Mouse (Mus musculus): ENCODE measurements around the gene Vps13a. TPM values are rescaled to one million over a fixed set of nuclear protein-coding genes. Genes with fewer than 3 reads are reported as not detected.
"Not testable (repeated sequence)": the region's sequence is repeated elsewhere in the genome, so short reads cannot be mapped to it uniquely, and the experiment has no call there.

Gene Vps13a
- 10 to 100 TPM; 22.5 to 26.2 TPM for total RNA-seq (2021)
- long read RNA-seq, experiment 1, full-length matches to known transcripts = 1 of 4 reads
- long read RNA-seq, experiment 1, partial matches to known transcripts = 2 of 4 reads
- long read RNA-seq, experiment 1, other reads (novel, unspliced or antisense) = 1 of 4 reads
- long read RNA-seq, experiment 2 = 0 reads

DNA sequence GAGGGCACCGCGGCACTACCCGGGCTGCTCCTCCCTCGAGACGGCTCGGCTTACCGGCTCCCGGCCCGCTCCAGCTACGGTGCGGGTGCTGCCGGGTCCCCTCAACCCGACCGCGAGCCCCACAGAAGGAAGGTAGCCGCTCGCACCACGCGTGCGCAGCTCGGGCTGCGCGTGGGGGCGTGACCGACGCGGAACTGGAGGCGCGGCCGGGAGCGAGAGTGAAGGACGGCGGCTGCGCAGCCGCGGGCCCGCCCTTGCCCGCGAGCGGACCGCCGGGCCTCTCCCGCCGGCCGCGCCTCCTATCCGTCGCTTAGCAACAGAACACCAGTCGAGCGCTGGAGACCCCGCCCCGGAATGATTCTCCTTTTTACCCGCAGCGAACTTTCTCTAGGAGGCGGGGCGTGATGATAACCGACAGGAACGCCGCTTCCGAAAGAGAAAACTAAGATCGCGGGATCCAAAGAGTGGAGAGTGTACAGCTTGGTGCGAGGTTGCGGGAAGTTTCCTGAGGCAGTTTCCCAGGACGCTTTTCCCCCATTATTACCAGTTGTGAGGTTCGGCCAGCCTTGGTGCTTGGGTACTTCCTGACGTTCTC is at the start of gene Vps13a:
TSS of gene Vps13a (minus strand) at position 144 of the 595 bp plus-strand sequence.
- H3K27ac ChIP-seq = peak within 1 kb of the TSS; percentile 95
- DNase-seq = peak; percentile 93
- H3K4me3 ChIP-seq = peak within 1 kb of the TSS; percentile 82
- no peak for TF ChIP-seq CTCF (IDR thresholded peaks at IDR 0.05)
- intact Hi-C loops (cut with DNase I) = no loop called here

DNA sequence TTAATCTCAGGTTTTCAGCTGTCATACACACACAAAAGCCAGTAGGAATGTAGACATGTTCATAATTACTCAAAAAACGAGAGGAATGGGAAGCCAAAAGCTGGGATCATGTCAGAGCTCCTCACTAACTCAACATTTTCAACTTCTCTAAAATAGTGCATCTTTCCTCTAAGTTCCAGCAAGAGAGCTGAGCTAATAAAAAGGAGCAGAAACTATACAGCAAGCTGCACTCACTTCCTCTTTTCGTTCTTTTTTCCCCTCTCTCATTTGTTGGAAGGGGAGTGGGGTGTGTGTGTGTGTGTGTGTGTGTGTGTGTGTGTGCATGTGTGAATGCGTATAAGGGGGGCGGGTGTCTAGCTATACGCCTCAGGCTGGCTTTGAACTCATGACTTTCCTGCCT is 46.9 kb upstream of the Vps13a start:
- TF ChIP-seq CTCF (IDR thresholded peaks at IDR 0.05) = no peak
- no peak overlapping the region for H3K27ac ChIP-seq
- H3K4me3 ChIP-seq = no peak overlapping the region
- intact Hi-C loops (cut with DNase I) = no loop called here
- no peak for DNase-seq

- intact Hi-C loops (cut with DNase I) = no loop called here
- H3K4me3 ChIP-seq = no peak overlapping the region
Observed at GRCm38 (mm10) chr19:16825228-16825627, 44.5 kb upstream of the Vps13a start.

GRCm38 (mm10) chr19:16814848-16815247 is 34.1 kb upstream of the Vps13a start:
- no peak overlapping the region for H3K27ac ChIP-seq
- no peak for DNase-seq
- no peak overlapping the region for H3K4me3 ChIP-seq
- TF ChIP-seq CTCF (IDR thresholded peaks at IDR 0.05) = no peak
- intact Hi-C loops (cut with DNase I) = no loop called here

More at GRCm38 (mm10) chr19:16825228-16825627, 44.5 kb upstream of the Vps13a start:
- DNase-seq = no peak
- no peak overlapping the region for H3K27ac ChIP-seq
- TF ChIP-seq CTCF (IDR thresholded peaks at IDR 0.05) = no peak

DNA sequence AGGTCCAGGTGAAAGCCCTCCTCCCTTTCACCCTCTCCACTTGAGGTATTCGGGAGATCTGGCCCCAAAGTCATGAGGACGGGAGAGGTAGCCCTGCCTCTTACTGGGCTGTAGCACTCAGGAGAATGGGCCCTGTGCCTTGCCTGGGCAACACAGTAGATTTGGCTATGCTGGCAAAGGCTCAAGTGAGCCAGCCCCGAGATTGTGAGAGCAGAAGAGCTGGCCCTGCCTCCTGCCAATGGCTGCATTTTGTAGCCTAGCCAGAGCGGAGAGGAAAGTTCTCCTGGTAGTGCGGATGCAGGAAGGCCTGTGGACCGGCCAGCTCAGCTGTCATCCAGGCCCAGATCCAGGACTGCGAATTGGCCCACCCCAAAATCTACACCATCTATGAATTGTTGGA is 32.6 kb upstream of the Vps13a start:
- Histone ChIP-seq H3K27ac (no peak overlapping the region), H3K4me3 (no peak overlapping the region)
- TF ChIP-seq CTCF (IDR thresholded peaks at IDR 0.05) = no peak
- DNase-seq = no peak
- intact Hi-C loops (cut with DNase I) = no loop called here

DNA sequence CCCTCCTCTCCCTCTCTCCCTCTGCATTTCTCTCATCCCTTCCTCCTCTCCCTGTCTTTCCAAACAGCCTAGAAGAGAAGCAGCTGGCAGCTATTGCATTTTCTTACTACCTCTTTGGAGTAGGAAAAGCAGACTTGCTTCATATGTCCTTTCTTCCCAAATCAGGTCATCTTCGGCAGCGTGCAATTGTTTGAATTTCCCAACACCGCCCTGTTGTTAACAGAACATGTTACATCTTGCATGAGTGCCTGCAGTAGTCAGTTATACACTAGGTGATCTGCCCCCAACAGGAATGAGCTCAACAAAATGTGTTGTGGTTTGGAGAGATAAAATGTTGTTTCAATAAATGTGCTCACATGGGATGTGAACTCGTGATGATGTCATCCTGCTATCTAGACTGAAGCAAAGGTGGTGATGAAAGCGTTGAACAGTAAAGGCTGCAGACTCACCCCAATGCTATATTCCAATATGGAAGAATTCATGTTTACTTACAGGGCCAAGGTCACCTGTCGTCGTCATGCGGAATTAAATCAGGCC is 31.4 kb upstream of the Vps13a start:
- no peak for DNase-seq
- H3K4me3 ChIP-seq = no peak overlapping the region
- H3K27ac ChIP-seq = no peak overlapping the region
- TF ChIP-seq CTCF (IDR thresholded peaks at IDR 0.05) = no peak
- intact Hi-C loops (cut with DNase I) = no loop called here

DNA sequence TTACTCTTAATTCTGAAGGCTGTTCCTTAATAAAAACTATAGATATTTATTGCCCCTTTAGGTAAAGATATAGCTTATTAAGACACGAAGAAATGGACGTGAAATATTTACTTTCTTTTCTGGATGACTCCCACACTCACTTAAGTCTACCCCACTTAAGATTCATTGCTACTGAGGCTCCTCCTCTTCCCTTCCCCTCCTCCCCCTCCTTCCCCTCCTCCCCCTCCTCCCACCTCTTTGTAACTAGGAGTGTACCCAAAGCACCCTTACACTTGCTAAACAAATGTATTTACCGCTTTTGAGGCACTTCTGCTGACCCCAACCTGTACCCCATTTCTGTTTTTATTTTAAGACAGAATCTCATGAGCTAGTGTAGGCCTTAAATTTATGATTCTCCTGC is 24.4 kb upstream of the Vps13a start:
- H3K27ac ChIP-seq = no peak overlapping the region
- TF ChIP-seq CTCF (IDR thresholded peaks at IDR 0.05) = no peak
- H3K4me3 ChIP-seq = no peak overlapping the region
- intact Hi-C loops (cut with DNase I) = no loop called here
- DNase-seq = no peak

DNA sequence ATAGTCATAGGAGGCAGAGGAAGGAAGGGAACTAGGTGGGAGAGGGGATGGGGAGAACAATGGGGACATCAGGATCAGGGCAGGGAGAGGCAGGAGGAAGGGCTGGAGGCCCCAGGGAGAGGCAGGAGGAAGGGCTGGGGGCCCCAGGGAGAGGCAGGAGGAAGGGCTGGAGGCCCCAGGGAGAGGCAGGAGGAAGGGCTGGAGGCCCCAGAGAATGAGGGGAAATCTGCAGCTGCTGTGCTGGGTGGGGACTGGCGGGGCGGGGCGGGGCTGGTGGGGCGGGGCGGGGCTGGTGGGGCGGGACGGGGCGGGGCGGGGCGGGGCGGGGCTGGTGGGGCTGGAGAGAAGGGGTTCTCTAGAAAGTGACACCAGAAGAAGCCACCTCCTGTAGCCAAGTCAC is 23.8 kb upstream of the Vps13a start:
- intact Hi-C loops (cut with DNase I) = no loop called here
- TF ChIP-seq CTCF (IDR thresholded peaks at IDR 0.05) = no peak
- DNase-seq = no peak
- no peak overlapping the region for H3K4me3 ChIP-seq
- no peak overlapping the region for H3K27ac ChIP-seq

GRCm38 (mm10) chr19:16802707-16803106 is 22.0 kb upstream of the Vps13a start:
- intact Hi-C loops (cut with DNase I) = no loop called here
- no peak for DNase-seq
- peak; percentile 86 for TF ChIP-seq CTCF (IDR thresholded peaks at IDR 0.05)

GRCm38 (mm10) chr19:16802123-16802522 is 21.4 kb upstream of the Vps13a start:
- DNase-seq = no peak
- Histone ChIP-seq H3K27ac (no peak overlapping the region), H3K4me3 (no peak overlapping the region)
- intact Hi-C loops (cut with DNase I) = no loop called here
- TF ChIP-seq CTCF (IDR thresholded peaks at IDR 0.05) = no peak

More at GRCm38 (mm10) chr19:16802707-16803106, 22.0 kb upstream of the Vps13a start:
- Histone ChIP-seq H3K27ac (no peak overlapping the region), H3K4me3 (no peak overlapping the region)

DNA sequence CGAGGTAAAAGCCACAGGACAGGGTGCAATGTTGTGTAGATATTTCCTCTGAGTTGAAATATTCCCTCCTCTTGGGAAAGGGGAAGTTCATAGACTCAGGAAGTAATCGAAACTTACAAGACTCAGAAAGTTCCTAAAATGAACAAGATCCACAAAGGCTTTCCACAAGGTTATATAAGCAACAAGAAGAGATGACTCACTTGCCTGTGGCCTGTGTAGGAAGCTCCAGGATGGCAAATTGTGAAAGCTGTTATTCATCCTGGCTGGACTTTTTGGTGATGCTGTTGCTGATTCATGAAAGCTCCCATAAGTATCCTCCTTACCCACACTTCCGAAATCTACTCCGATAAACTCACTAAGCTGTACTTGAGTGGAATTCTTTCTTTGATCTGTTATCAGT is 17.2 kb upstream of the Vps13a start:
- Histone ChIP-seq H3K27ac (no peak overlapping the region), H3K4me3 (no peak overlapping the region)
- TF ChIP-seq CTCF (IDR thresholded peaks at IDR 0.05) = no peak
- DNase-seq = no peak
- intact Hi-C loops (cut with DNase I) = no loop called here

GRCm38 (mm10) chr19:16794486-16794885 is 13.8 kb upstream of the Vps13a start:
- intact Hi-C loops (cut with DNase I); H3K27ac ChIP-seq: not testable (repeated sequence)

GRCm38 (mm10) chr19:16789930-16790329 is 9.2 kb upstream of the Vps13a start:
- intact Hi-C loops (cut with DNase I) = no loop called here
- H3K4me3 ChIP-seq = no peak overlapping the region
- DNase-seq = no peak
- H3K27ac ChIP-seq = no peak overlapping the region
- TF ChIP-seq CTCF (IDR thresholded peaks at IDR 0.05) = no peak

More at GRCm38 (mm10) chr19:16794486-16794885, 13.8 kb upstream of the Vps13a start:
- not testable (repeated sequence) for H3K4me3 ChIP-seq, DNase-seq

DNA sequence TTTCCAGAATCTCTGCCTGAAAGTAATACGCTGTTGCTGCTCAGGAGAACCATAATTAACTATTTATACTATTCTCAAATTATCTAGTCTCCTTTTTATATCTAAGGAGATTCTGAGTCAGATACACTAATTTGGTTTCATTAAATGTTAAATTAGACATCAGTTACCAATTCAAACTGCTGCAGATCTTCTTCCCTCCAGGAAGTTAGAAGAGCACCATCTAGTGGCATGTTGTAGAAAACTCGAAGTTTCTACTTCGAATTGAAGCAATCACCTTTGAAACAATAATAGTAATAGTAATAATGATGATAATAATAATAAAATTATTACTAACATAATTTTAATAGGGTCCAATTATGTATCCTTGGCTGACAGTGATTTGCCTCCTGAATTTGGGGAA is 4.1 kb upstream of the Vps13a start:
- TF ChIP-seq CTCF (IDR thresholded peaks at IDR 0.05) = peak; percentile 75
- DNase-seq = no peak
- intact Hi-C loops (cut with DNase I) = no loop called here

More for the DNA sequence above, 4.1 kb upstream of the Vps13a start:
- H3K4me3 ChIP-seq = no peak overlapping the region
- no peak overlapping the region for H3K27ac ChIP-seq
